Mouse (Mus musculus) telencephalon, adult 2 months (tissue): ENCODE measurements around the gene Kansl1.
A peak's percentile ranks its signal among the peaks of the same experiment; 100 is the strongest.
"Not testable (repeated sequence)": the region's sequence is repeated elsewhere in the genome, so short reads cannot be mapped to it uniquely, and the experiment has no call there.

Experiments used
- DNase-seq: peaks from one replicate; pipeline ENCODE4 v3.0.0-alpha.2; 2011; ENCODE audit warnings: low read depth, low spot score

Gene Kansl1

GRCm38 (mm10) chr11:104468751-104469268, at the start of gene Kansl1:
Gene Kansl1, minus strand, starts transcription at chr11:104468861.
- DNase-seq, result no peak

DNA sequence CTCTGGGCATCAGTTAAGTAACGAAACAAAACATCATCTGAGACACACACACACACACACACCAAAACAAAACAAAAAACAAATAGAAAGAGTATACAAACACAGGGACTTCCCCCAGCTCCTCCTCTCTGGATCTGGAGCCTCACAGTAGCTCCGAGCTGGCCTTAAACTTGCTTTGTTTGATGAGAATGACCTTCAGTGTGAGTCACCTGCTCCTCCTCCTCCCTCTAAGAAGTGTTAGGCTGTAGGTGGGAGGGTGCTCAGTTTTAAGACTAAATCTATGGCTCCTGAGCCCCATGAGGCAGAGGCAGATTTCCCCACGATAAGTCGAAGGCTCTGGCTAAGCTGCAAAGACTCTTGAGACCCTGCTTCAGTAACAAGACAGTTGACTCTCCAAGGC, 43.8 kb upstream of the Kansl1 start:
- no peak for DNase-seq

GRCm38 (mm10) chr11:104510606-104511005, 41.9 kb upstream of the Kansl1 start:
- no peak for DNase-seq

- DNase-seq, result no peak
These were observed 39.8 kb upstream of the Kansl1 start for GRCm38 (mm10) chr11:104508455-104508854.

- DNase-seq, result no peak
These were observed 19.6 kb upstream of the Kansl1 start for GRCm38 (mm10) chr11:104488292-104488691.

- no peak for DNase-seq
These were observed 13.3 kb upstream of the Kansl1 start for GRCm38 (mm10) chr11:104481971-104482370.

GRCm38 (mm10) chr11:104479505-104479904, 10.8 kb upstream of the Kansl1 start:
- DNase-seq, result no peak

DNA sequence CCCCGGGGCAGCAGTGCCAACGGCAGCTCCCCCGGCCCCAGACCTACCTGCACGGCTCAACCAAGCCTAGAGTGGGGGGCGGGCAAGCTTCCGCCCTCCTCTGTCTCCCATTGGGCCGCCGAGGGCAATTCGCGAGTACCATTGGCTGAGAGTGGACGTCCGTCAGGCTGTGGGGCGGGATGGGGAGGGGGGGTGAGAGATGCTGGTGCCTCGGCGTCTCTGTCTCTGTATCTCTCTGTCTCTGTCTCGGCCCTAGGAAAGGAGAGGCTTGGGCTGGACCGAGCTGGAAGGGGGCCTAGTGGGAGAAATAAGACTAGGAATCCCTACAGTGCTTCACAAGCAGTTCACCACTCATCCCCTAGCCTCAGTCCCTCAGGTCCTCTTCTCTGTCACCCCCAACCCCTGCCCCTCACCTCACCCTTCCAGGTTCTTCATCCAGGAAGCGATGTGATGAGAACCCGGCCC, 742 bp upstream of the Kansl1 start:
- DNase-seq, result peak; percentile 87

- no peak for DNase-seq
These were observed 963 bp downstream of the Kansl1 start for GRCm38 (mm10) chr11:104467698-104468097.

DNA sequence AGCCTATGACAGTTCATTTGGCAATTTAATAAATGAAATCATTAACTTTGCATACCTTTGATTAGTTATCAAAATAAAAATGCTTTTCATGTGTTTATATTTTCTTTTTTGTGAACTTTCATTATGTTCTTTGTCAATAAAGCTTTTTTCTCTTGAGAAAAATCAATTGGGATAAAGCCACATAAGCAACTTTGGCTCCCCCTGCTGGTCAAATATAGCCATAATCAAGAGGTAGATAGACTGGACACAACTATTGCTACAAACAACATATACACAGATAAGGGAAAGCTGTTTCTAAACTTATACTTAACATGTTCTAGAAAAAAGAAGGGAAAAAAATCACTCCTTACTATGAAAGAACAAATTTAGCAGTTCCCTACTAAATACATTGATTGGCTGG, 7.1 kb downstream of the Kansl1 start:
- DNase-seq, result peak; percentile 40

DNA sequence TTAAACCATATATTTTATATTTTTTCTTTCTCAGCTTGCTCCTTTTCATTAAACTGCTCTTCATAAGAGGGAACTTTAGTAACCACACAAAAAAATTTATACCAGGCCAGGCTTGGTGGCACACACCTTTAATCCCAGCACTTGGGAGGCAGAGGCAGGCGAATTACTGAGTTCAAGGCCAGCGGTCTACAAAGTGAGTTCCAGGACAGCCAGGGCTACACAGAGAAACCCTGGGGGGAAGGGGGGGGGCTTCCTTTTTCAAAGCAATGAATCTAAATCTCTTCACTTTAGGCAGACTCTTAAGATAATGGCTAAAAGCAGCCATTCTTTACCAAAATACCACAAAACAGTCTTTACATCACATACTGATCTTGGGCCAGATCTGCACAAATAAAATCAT, 9.0 kb downstream of the Kansl1 start:
- no peak for DNase-seq

DNA sequence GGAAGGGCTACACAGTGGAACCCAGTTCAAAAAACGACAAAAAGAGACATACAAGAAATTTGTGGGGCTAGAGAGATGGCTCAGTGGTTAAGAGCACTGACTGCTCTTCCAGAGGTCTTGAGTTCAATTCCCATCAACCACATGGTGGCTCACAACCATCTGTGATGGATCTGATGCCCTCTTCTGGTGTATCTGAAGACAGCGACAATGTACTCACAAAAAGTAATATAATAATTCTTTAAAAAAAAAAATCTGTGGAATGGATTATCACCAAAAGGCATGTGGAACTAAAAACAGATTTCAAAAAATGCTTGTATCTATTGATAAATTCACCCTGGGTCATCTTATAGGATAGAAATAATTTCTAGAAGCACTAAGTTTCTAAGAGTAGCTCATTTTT, 10.2 kb downstream of the Kansl1 start:
- no peak for DNase-seq

DNA sequence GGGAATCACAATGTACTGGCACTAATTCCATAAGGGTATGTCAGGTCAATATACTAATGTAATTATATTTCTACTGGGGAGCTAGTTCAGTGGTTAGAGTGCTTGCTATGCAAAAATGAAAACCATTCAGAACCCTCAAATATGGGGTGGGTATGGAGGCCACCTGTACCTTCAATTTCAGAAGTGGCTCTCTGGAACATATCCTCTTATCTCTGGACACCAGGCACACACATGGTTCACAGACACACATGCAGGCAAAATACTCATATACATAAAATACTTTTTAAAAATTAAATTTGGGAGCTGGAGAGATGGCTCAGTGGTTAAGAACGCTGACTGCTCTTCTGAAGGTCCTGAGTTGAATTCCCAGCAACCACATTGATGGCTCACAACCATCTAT, 16.0 kb downstream of the Kansl1 start:
- DNase-seq, result no peak

DNA sequence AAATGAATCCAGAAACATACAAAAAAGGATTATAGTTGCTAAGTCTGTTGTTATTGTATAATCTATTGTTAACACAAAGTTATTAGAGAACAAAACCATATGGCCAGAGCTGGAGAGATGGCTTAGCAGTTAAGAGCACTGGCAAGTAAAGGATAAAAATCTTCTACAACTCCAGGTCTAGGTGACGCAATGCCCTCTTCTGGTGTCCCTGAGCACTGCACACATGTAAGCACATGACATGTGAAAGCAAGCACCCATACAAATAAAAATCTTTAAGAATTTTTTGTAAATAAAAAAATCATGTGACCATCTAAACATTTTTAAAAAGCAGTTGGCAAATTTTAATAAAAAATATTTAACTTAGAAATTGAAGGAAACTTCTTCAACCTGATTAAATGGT, 17.4 kb downstream of the Kansl1 start:
- no peak for DNase-seq

- DNase-seq, result not testable (repeated sequence)
These were observed 20.2 kb downstream of the Kansl1 start for GRCm38 (mm10) chr11:104448499-104448898.

DNA sequence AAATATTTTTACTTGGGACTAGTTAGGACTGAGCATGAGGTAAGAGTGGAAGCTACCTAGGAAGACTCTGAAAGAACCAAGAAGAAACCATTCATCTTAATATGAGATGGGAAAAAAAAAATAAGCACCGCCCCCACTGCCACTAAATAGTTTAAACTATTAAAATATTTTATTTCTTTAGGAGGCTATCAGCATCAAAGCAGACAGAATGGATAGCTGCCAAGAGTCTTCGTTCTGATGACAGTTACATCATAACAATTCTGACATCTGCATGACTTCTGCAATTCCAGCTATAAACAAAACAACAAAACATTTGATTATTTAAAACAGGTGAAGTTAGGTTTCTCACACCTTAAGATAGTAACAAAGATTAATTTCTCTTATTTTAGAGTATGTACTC, 23.1 kb downstream of the Kansl1 start:
- DNase-seq, result no peak

DNA sequence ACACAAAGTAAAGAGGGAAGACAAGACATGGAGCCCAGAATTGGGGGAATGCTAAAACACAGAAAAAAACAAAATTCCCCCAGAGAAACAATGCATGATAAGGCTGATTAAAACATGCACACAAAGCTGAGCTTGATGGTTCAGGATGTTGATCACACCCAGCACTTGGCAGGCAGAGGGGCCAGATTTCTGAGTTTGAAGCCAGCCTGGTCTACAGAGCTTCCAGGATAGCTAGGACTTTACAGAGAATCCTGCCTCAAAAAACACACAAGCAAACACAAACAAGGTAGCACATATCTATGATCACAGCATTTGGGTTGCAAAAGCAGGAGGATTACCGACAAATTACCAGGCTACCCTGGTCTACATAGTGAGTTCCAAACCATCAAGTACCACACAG, 23.6 kb downstream of the Kansl1 start:
- DNase-seq, result no peak

- no peak for DNase-seq
These were observed 25.3 kb downstream of the Kansl1 start for GRCm38 (mm10) chr11:104443359-104443758.

DNA sequence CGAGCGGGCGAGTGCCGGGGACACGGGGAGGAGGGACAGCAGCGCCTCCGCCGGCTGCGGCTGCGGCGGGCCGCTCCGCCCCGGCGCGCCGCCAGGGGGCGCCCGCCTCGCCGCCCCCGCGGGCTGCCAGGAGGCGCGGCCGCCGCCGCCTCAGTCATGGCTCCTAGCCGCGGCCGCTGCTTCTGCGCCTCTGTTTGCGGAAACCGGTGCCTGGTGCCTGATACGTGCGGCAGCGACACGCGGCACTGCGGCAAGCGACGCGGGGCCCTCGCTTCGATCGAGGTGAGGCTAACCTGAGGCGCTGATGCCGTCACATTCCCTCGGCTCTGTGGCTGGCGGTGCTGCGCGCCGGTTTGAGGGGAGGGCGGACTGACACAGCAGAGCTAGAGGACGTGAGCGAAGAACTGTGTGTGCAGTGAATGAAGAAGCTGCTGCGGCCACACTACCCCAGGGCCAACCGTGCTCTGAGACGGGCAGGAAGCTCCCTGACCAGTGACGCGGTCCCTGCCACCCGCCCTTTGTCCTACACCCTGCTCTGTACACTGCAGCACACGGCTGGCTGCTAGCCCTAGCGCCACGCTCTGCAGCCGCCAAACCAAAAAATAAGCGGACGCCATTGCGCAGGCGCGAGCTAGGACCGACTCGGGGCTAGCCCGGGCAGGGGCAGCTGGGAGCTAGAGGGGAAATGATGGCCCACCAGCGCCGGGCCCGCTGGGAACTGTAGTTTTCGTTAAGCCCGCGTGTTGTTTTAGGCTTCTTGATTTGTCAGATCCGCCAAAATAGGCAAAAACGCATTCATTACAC, 26.1 kb downstream of the Kansl1 start:
- peak; percentile 83 for DNase-seq

DNA sequence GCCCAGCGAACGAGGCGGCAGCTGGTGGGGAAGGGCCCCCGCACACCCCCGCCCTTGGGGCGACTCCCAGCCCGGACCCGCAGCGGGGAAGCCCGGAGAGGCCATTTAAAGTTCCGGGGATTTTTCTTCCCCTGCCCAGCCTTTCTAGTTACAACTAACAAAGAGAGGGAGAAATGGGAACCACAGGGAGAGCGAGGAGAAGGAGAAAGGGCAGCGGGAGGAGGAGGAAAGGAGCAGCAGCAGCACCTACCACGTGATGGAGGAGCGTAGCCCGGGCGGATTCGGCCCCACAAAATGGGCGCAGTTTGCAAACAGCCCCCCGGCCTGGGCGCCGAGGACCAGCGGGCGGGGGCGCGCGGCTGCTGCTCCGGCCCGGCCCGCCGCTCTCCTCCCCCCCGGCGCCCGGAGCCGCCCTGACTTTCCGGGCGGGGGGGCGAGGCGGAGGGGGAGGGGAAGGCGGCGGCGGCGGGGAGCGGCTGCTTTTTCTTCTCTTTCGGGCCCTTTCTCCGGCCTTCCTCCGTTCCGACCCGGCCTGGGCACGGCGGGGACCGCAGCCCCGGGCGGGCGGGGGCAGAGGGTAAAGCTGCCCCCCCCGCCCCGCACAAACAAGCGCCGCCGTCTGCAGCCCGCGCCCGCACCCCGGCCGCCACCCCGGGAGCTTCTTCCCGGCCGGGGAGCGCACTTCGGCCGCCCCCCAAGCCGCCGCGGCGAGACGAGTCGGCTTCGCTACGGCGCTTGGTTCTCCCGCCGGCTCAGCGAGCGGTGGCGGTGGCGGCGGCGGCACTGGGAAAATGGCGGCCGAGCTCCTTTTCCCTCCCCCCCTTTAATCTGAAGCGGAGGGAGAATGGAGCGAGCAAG, 27.0 kb downstream of the Kansl1 start:
- DNase-seq, result peak; percentile 38

DNA sequence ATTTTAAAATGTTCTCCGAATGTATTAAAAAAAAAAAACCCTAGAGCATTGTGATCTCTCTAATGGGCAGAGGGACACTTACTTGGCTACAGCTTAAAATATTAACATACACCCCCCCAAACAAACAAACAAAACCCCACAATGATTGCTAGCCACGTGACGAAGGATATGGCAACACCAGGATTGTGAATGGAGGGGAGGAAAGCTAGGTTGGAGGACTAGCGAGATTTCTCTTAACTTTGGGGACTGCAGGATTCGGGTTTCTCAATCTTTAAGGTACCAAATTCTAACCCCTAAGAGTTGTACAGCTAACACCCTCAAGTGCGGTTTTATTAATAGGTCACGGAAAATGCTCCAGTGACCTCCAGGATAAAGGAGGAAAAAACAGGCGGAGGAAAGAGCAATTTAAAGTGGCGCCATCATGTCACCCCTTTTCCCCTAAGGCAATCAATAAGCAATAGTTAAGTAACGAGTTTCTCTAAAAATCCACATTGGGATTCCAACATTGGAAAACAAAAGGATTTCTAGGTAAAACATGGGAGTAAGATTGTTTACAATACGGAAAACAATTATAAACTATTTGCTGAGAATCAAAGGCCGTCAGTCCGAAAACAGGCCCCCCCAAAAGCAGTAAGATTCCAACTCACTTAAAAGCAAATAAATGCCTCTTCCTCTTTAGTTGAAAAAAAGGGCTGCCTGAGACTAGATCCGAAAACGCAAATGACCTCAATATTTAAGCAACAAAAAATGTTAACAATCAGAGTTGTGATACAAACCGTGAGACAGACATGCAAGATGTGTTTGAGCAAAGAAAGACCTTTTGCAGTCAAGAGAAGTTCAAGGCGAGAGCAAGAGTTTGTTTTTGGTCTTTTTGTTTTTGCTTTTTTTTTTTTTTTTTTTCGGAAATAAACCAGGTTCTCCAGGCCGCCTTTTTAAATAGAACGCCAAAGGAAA, 27.9 kb downstream of the Kansl1 start:
- peak; percentile 19 for DNase-seq
